Mouse (Mus musculus) heart, adult 2 months (tissue): ENCODE measurements around the gene Igf2bp2. TPM values are rescaled to one million over a fixed set of nuclear protein-coding genes. Genes with fewer than 3 reads are reported as not detected.
A peak's percentile ranks its signal among the peaks of the same experiment; 100 is the strongest.

Experiments
- DNase-seq, 2 experiments: peaks; one replicate each; pipeline ENCODE4 v3.0.0; 2021
- H3K27ac ChIP-seq: fragments of 200-600 bp; 2 replicates; pipeline ENCODE4 v1.8.1; 2022
- H3K27me3 ChIP-seq: fragments of 200-500 bp; 2 replicates; pipeline ENCODE4 v1.6.1; 2012; ENCODE audit warnings: mild to moderate bottlenecking, low read length, inconsistent platforms, mixed read lengths; ENCODE audit not compliant: control insufficient read depth, insufficient read depth
- H3K36me3 ChIP-seq: fragments of 200-500 bp; 2 replicates; pipeline ENCODE4 v1.6.1; 2012; ENCODE audit warnings: low read length, inconsistent platforms; ENCODE audit not compliant: control insufficient read depth, insufficient read depth
- H3K4me1 ChIP-seq: fragments of 200-500 bp; 2 replicates; pipeline ENCODE4 v1.6.1; 2011; ENCODE audit warnings: low read length; ENCODE audit not compliant: control insufficient read depth, insufficient read depth
- H3K4me3 ChIP-seq: fragments of 200-600 bp; 2 replicates; pipeline ENCODE4 v1.8.1; 2022
- H3K79me2 ChIP-seq: fragments of 200-500 bp; replicated peaks from 2 replicates; pipeline ENCODE4 v1.6.1; 2012; ENCODE audit warnings: mild to moderate bottlenecking, inconsistent platforms, low read length, moderate library complexity, mixed read lengths; ENCODE audit not compliant: control insufficient read depth, insufficient read depth
- H3K9ac ChIP-seq: fragments of 200-500 bp; 2 replicates; pipeline ENCODE4 v1.6.1; 2012; ENCODE audit warnings: low read depth, mild to moderate bottlenecking, control low read depth, inconsistent platforms, low read length, mixed read lengths
- CTCF ChIP-seq: fragments of 200-600 bp; IDR thresholded peaks from 2 replicates; pipeline ENCODE4 v1.8.1; 2022; ENCODE audit warnings: antibody characterized with exemption, mild to moderate bottlenecking, moderate library complexity
- EP300 ChIP-seq: fragments of 200-500 bp; IDR thresholded peaks from 2 replicates; pipeline ENCODE4 v1.6.1; 2011; ENCODE audit warnings: low read depth, low read length, control low read depth; ENCODE audit not compliant: insufficient read depth
- POLR2A ChIP-seq: fragments of 200-500 bp; IDR thresholded peaks from 2 replicates; pipeline ENCODE4 v1.6.1; 2011; ENCODE audit warnings: mild to moderate bottlenecking, low read depth, low read length, control low read depth; ENCODE audit not compliant: insufficient read depth
- WGBS: fragments of 180-500 bp; shearing (Covaris S2); methylation state at CpG from one replicate; pipeline ENCODE4 v1.1.7; 2018; 5-methylcytosine and 5-hydroxymethylcytosine counted together
- intact Hi-C: fragments of 180-260 bp; cut with DNase I; formaldehyde crosslinking; loops from one replicate; pipeline ENCODE4 v1.15.1; 2025
- polyA plus RNA-seq: library from polyadenylated mRNA; depleted of rRNA; stranded (reverse); fragments of >200 nt; gene quantifications from 2 replicates; pipeline ENCODE4 v1.2.3, GENCODE M21; 2012
- total RNA-seq, 2 experiments: library from RNA; stranded (reverse); gene quantifications; 2 replicates each; pipeline ENCODE4 v1.2.3; 2021

Igf2bp2 gene
- total and polyA plus RNA-seq, 3 experiments: 1.5 to 7.4 (median 5.3) TPM

GRCm38 (mm10) chr16:22071361-22071760, 91.7 kb downstream of the Igf2bp2 start:
- intact Hi-C loops: no loop called here
- no peaks in the 10 kb centered on the region for H3K36me3 ChIP-seq
- TF ChIP-seq CTCF (peak; percentile 29; the same call in 1 of the 2 replicates), EP300 (no peak)

GRCm38 (mm10) chr16:22067406-22067805, 95.7 kb downstream of the Igf2bp2 start:
- TF ChIP-seq EP300: no peak
- TF ChIP-seq POLR2A: no peak
- TF ChIP-seq CTCF: no peak
- H3K27me3 ChIP-seq: no peaks in the 10 kb centered on the region
- DNase-seq: peak; percentile 38 to 65
- peaks cover 4% of the 10 kb centered on the region for H3K4me1 ChIP-seq
- no peaks in the 10 kb centered on the region for H3K36me3 ChIP-seq
- no peaks in the 10 kb centered on the region for H3K79me2 ChIP-seq
- intact Hi-C loops: no loop called here
- 52% methylated on average over 8 of the region's 8 CpGs for WGBS
- H3K9ac ChIP-seq: no peak overlapping the region
- no peak overlapping the region for H3K4me3 ChIP-seq
- H3K27ac ChIP-seq: no peak overlapping the region

More at GRCm38 (mm10) chr16:22071361-22071760, 91.7 kb downstream of the Igf2bp2 start:
- peaks cover 4% of the 10 kb centered on the region for H3K4me1 ChIP-seq
- H3K79me2 ChIP-seq: no peaks in the 10 kb centered on the region
- WGBS: 76% methylated on average over 7 of the region's 7 CpGs
- H3K9ac ChIP-seq: no peak overlapping the region
- H3K4me3 ChIP-seq: no peak overlapping the region
- H3K27ac ChIP-seq: no peak overlapping the region
- DNase-seq: no peak
- no peaks in the 10 kb centered on the region for H3K27me3 ChIP-seq

GRCm38 (mm10) chr16:22065536-22065935, 97.6 kb downstream of the Igf2bp2 start:
- Histone ChIP-seq H3K4me1 (peaks cover 4% of the 10 kb centered on the region), H3K9ac (no peak overlapping the region), H3K27ac (no peak overlapping the region), H3K4me3 (no peak overlapping the region), H3K27me3 (no peaks in the 10 kb centered on the region), H3K79me2 (no peaks in the 10 kb centered on the region), H3K36me3 (no peaks in the 10 kb centered on the region)
- intact Hi-C loops: no loop called here
- TF ChIP-seq CTCF (no peak), EP300 (no peak), POLR2A (no peak)
- DNase-seq: no peak

- no peak for TF ChIP-seq CTCF
- TF ChIP-seq EP300: no peak
- no peak for TF ChIP-seq POLR2A
- Histone ChIP-seq H3K27me3 (no peaks in the 10 kb centered on the region), H3K36me3 (no peaks in the 10 kb centered on the region), H3K4me3 (no peak overlapping the region), H3K79me2 (no peaks in the 10 kb centered on the region), H3K27ac (no peak overlapping the region), H3K9ac (no peak overlapping the region), H3K4me1 (peaks cover 3% of the 10 kb centered on the region)
- 70% methylated on average over 4 of the region's 4 CpGs for WGBS
- intact Hi-C loops: no loop called here
- no peak for DNase-seq
Observed at GRCm38 (mm10) chr16:22062284-22062683, 100.8 kb downstream of the Igf2bp2 start.

GRCm38 (mm10) chr16:22061555-22062160, 101.4 kb downstream of the Igf2bp2 start:
- intact Hi-C loops: no loop called here
- Histone ChIP-seq H3K27ac (no peak overlapping the region), H3K27me3 (no peaks in the 10 kb centered on the region), H3K4me3 (no peak overlapping the region), H3K79me2 (no peaks in the 10 kb centered on the region), H3K4me1 (no peaks in the 10 kb centered on the region), H3K36me3 (no peaks in the 10 kb centered on the region), H3K9ac (no peak overlapping the region)
- 85% methylated on average over 14 of the region's 14 CpGs for WGBS
- DNase-seq: no peak
- TF ChIP-seq EP300 (no peak), CTCF (no peak), POLR2A (no peak)

- H3K79me2 ChIP-seq: no peaks in the 10 kb centered on the region
- no peaks in the 10 kb centered on the region for H3K36me3 ChIP-seq
- no peaks in the 10 kb centered on the region for H3K27me3 ChIP-seq
- no peak overlapping the region for H3K4me3 ChIP-seq
- H3K27ac ChIP-seq: no peak overlapping the region
- TF ChIP-seq EP300 (no peak), CTCF (no peak), POLR2A (no peak)
- WGBS: 94% methylated on average over 10 of the region's 10 CpGs
- no peak overlapping the region for H3K9ac ChIP-seq
- no peaks in the 10 kb centered on the region for H3K4me1 ChIP-seq
- intact Hi-C loops: no loop called here
- no peak for DNase-seq
Observed at GRCm38 (mm10) chr16:22060416-22060815, 102.7 kb downstream of the Igf2bp2 start.

- 93% methylated on average over 7 of the region's 7 CpGs for WGBS
- TF ChIP-seq POLR2A: no peak
- no peak for TF ChIP-seq EP300
- TF ChIP-seq CTCF: no peak
- Histone ChIP-seq H3K9ac (no peak overlapping the region), H3K79me2 (no peaks in the 10 kb centered on the region), H3K27ac (no peak overlapping the region), H3K27me3 (no peaks in the 10 kb centered on the region), H3K36me3 (no peaks in the 10 kb centered on the region), H3K4me1 (no peaks in the 10 kb centered on the region), H3K4me3 (no peak overlapping the region)
- intact Hi-C loops: no loop called here
- DNase-seq: no peak
Observed at GRCm38 (mm10) chr16:22058871-22059270, 104.2 kb downstream of the Igf2bp2 start.
